In the genomic region with DNA sequence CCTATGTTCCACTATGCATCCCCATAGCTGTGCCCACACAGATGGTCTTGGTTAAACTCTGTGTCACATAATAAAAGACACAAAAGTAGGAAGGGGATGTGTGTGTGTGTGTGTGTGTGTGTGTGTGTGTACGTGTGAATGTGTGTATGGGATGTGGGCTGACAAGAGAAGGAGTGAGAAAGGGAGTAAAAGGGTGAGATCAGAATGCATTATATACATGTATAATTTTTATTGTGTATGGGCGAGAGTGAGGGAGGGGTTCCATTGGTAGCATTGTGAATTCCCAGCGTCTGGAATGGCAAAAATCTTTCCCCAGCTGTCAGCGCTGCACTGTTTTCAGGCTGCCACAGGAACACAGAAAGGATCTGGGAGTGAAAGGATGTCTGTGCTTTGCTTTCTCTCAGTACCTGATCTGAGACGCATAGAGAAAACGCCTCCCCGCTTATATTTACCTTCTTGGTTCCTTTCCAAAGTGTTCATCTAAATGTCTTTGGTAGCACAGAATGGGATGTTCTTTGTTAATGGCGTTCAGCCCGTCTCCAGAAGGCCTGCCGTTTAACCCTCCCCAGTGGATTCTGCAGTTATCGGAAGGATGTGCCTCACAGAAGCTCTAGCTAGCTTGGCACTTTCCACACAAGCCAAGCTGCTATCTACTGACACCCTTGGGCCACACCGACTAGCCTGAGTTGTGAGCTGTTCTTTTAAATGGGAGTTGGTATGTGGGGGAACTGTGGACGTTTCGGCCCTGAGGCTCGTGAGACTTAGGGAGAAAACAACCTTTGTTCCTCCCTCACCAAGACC, we compare ENCODE assay signal across 13 mouse cellular contexts.
A peak's percentile ranks its signal among the peaks of the same experiment; 100 is the strongest.
DNase-seq lines count a peak whose midpoint lies in the region; ATAC-seq lines count a peak whose summit lies in the region.
"Had no signal": no experiment of that assay in that cellular context is flagged by ENCODE, and none has a peak within 500 bp of the region (broad histone marks: within the 10 kb centered on the region; RNA-seq: fewer than 3 reads in every experiment).

No protein-coding gene starts in this region.

- H3K27ac ChIP-seq in forebrain, embryonic 12.5 days: 0 out of 2 replicates have a peak overlapping the region, but pooled peaks have one; percentile 21
- H3K27ac ChIP-seq in forebrain, embryonic 11.5 days (ENCODE audit: low read depth, low read length): no peak overlapping the region
- H3K27ac ChIP-seq in hindbrain, embryonic 10.5 days: peak overlapping the region; percentile 80
- peak overlapping the region; percentile 3; the same call in 1 of the 2 replicates for H3K27ac ChIP-seq in midbrain, embryonic 14.5 days (replicated peaks; ENCODE audit: low read depth, low read length)
- H3K27ac ChIP-seq: limb, embryonic 12.5 days had no signal

- peaks cover 32% of the 10 kb centered on the region for H3K4me1 ChIP-seq in forebrain, embryonic 12.5 days
- H3K4me1 ChIP-seq in forebrain, embryonic 11.5 days (replicated peaks; ENCODE audit: control insufficient read depth, insufficient read depth, low read length): peaks cover 5% of the 10 kb centered on the region; the same call in 1 of the 2 replicates
- peaks cover 38% of the 10 kb centered on the region for H3K4me1 ChIP-seq in hindbrain, embryonic 10.5 days (replicated peaks)
- peaks cover 10% of the 10 kb centered on the region for H3K4me1 ChIP-seq in midbrain, embryonic 14.5 days (ENCODE audit: control insufficient read depth, insufficient read depth, low read length)
- H3K4me1 ChIP-seq: megakaryocyte, embryonic 14.5 days had no signal

- no peaks in the 10 kb centered on the region for H3K27me3 ChIP-seq in forebrain, embryonic 12.5 days
- H3K27me3 ChIP-seq in forebrain, embryonic 11.5 days (ENCODE audit: control insufficient read depth, insufficient read depth, low read length): no peaks in the 10 kb centered on the region
- H3K27me3 ChIP-seq in hindbrain, embryonic 10.5 days (ENCODE audit: insufficient read depth, poor library complexity, severe bottlenecking): no peaks in the 10 kb centered on the region
- H3K27me3 ChIP-seq in midbrain, embryonic 14.5 days (ENCODE audit: control insufficient read depth, insufficient read depth, low read length): no peaks in the 10 kb centered on the region
- H3K27me3 ChIP-seq: limb, embryonic 12.5 days; megakaryocyte, embryonic 14.5 days had no signal

- H3K36me3 ChIP-seq in forebrain, embryonic 12.5 days (replicated peaks): no peaks in the 10 kb centered on the region
- no peaks in the 10 kb centered on the region for H3K36me3 ChIP-seq in forebrain, embryonic 11.5 days (ENCODE audit: control insufficient read depth, insufficient read depth, low read length)
- no peaks in the 10 kb centered on the region for H3K36me3 ChIP-seq in hindbrain, embryonic 10.5 days
- H3K36me3 ChIP-seq in midbrain, embryonic 14.5 days (ENCODE audit: control insufficient read depth, insufficient read depth, low read length): no peaks in the 10 kb centered on the region
- H3K36me3 ChIP-seq: limb, embryonic 12.5 days had no signal

- H3K4me2 ChIP-seq in forebrain, embryonic 12.5 days: no peak overlapping the region
- H3K4me2 ChIP-seq in forebrain, embryonic 11.5 days (ENCODE audit: low read depth, low read length, severe bottlenecking): no peak overlapping the region
- H3K4me2 ChIP-seq in midbrain, embryonic 14.5 days (ENCODE audit: low read length): 0 out of 2 replicates have a peak overlapping the region, but pooled peaks have one; percentile 6
- H3K4me2 ChIP-seq: limb, embryonic 12.5 days had no signal

- whole genome bisulfite sequencing in forebrain, embryonic 12.5 days: 60% methylated on average over 15 of the region's 15 CpGs
- WGBS in forebrain, embryonic 11.5 days: 75% methylated on average over 15 of the region's 15 CpGs
- WGBS in hindbrain, embryonic 10.5 days: 64% methylated on average over 15 of the region's 15 CpGs
- 35% methylated on average over 15 of the region's 15 CpGs for WGBS in midbrain, embryonic 14.5 days

- H3K4me3 ChIP-seq in forebrain, embryonic 12.5 days (replicated peaks): no peak overlapping the region
- H3K4me3 ChIP-seq in forebrain, embryonic 11.5 days (ENCODE audit: low read depth, low read length): no peak overlapping the region
- H3K4me3 ChIP-seq in hindbrain, embryonic 10.5 days: no peak overlapping the region
- no peak overlapping the region for H3K4me3 ChIP-seq in midbrain, embryonic 14.5 days (replicated peaks; ENCODE audit: low read depth, low read length)
- H3K4me3 ChIP-seq: limb, embryonic 12.5 days; megakaryocyte, embryonic 14.5 days had no signal

- no peak for DNase-seq in forebrain, embryonic 11.5 days (ENCODE audit: low spot score)
- peak; percentile 17 for DNase-seq in ovary, adult 18-20 months (ENCODE audit: low spot score)
- DNase-seq in ovary, postnatal 10 days (ENCODE audit: low spot score): no peak
- DNase-seq in hindbrain, embryonic 10.5 days (ENCODE audit: low spot score): no peak
- peak; percentile 56 for DNase-seq in midbrain, embryonic 14.5 days
- DNase-seq in gastrocnemius, postnatal 25 days: no peak
- DNase-seq in cerebellum, adult 18-20 months: no peak
- DNase-seq: kidney, adult 18-20 months; lung, adult 2 months; thymus, postnatal 25 days had no signal

- H3K9ac ChIP-seq in forebrain, embryonic 12.5 days: no peak overlapping the region
- no peak overlapping the region for H3K9ac ChIP-seq in forebrain, embryonic 11.5 days (ENCODE audit: low read length)
- H3K9ac ChIP-seq in midbrain, embryonic 14.5 days (replicated peaks; ENCODE audit: low read length): no peak overlapping the region
- H3K9ac ChIP-seq: limb, embryonic 12.5 days had no signal

- peak; percentile 33; the same call in 1 of the 2 replicates for ATAC-seq in forebrain, embryonic 12.5 days (ENCODE audit: low FRiP score)
- no peak; the same call in 1 of the 2 replicates for ATAC-seq in forebrain, embryonic 11.5 days (replicated peaks; ENCODE audit: low FRiP score)
- ATAC-seq in midbrain, embryonic 14.5 days (ENCODE audit: low FRiP score, low TSS enrichment): peak; percentile 62; the same call in 1 of the 2 replicates

- no peaks in the 10 kb centered on the region for H3K9me3 ChIP-seq in forebrain, embryonic 12.5 days
- no peaks in the 10 kb centered on the region for H3K9me3 ChIP-seq in forebrain, embryonic 11.5 days (ENCODE audit: control insufficient read depth, low read length)
- no peaks in the 10 kb centered on the region for H3K9me3 ChIP-seq in hindbrain, embryonic 10.5 days
- H3K9me3 ChIP-seq in midbrain, embryonic 14.5 days (ENCODE audit: control insufficient read depth, low read length): no peaks in the 10 kb centered on the region
- H3K9me3 ChIP-seq: limb, embryonic 12.5 days; megakaryocyte, embryonic 14.5 days had no signal

Comparison
In these comparisons a context has a peak if more than half of its experiments do, and no peak if none do; other contexts are left out.
1. DNase-seq: peak in ovary, adult 18-20 months (single experiment) and midbrain, embryonic 14.5 days (single experiment); none in forebrain, embryonic 11.5 days (single experiment), ovary, postnatal 10 days (single experiment), hindbrain, embryonic 10.5 days (single experiment), gastrocnemius, postnatal 25 days (single experiment) and cerebellum, adult 18-20 months (0 of 2).